Mouse (Mus musculus) kidney, adult 2 months (tissue): ENCODE results near the gene Kcnh1. TPM values are rescaled to one million over a fixed set of nuclear protein-coding genes. Genes with fewer than 3 reads are reported as not detected.

Experiments used
- DNase-seq: peaks from one replicate; pipeline ENCODE4 v3.0.0; 2021
- H3K27ac ChIP-seq: fragments of 200-500 bp; 2 replicates; pipeline ENCODE4 v1.5.1; 2012; ENCODE audit warnings: low read depth, low read length, control low read depth, inconsistent platforms; ENCODE audit not compliant: insufficient read depth
- H3K27me3 ChIP-seq: fragments of 200-500 bp; replicated peaks from 2 replicates; pipeline ENCODE4 v1.6.1; 2012; ENCODE audit warnings: mild to moderate bottlenecking, moderate library complexity, low read length, inconsistent platforms; ENCODE audit not compliant: control insufficient read depth, insufficient read depth
- H3K36me3 ChIP-seq: fragments of 200-500 bp; 2 replicates; pipeline ENCODE4 v1.6.1; 2012; ENCODE audit warnings: mild to moderate bottlenecking, moderate library complexity, low read length, inconsistent platforms; ENCODE audit not compliant: control insufficient read depth, insufficient read depth
- H3K4me1 ChIP-seq: fragments of 200-500 bp; 2 replicates; pipeline ENCODE4 v1.6.1; 2011; ENCODE audit warnings: low read length; ENCODE audit not compliant: control insufficient read depth, insufficient read depth
- H3K4me3 ChIP-seq: fragments of 200-500 bp; 2 replicates; pipeline ENCODE4 v1.5.1; 2011; ENCODE audit warnings: mild to moderate bottlenecking, low read depth, low read length, control low read depth; ENCODE audit not compliant: insufficient read depth
- CTCF ChIP-seq: fragments of 200-500 bp; conservative IDR thresholded peaks from 2 replicates; pipeline ENCODE4 v1.5.1; 2011; ENCODE audit warnings: low read depth, mild to moderate bottlenecking, control low read depth, low read length, moderate library complexity, mixed read lengths; ENCODE audit not compliant: insufficient read depth, insufficient read length
- POLR2A ChIP-seq: fragments of 200-500 bp; IDR thresholded peaks from one replicate; pipeline ENCODE4 v1.6.1; 2011; ENCODE audit warnings: low read depth, low read length, control low read depth
- WGBS: fragments of 180-500 bp; shearing (Covaris S2); methylation state at CpG from one replicate; pipeline ENCODE4 v1.1.7; 2018; 5-methylcytosine and 5-hydroxymethylcytosine counted together
- polyA plus RNA-seq: library from polyadenylated mRNA; depleted of rRNA; stranded (reverse); fragments of >200 nt; gene quantifications from 2 replicates; pipeline ENCODE4 v1.2.3, GENCODE M21; 2012

Kcnh1 gene
- polyA plus RNA-seq, 1 experiment, result 0.52 TPM

GRCm38 (mm10) chr1:192293391-192293790, 102.8 kb downstream of the Kcnh1 start:
- no peak overlapping the region for H3K27ac ChIP-seq
- H3K4me1 ChIP-seq, result 0 out of 2 replicates have a peak, but pooled peaks cover 2% of the 10 kb centered on the region
- no peaks in the 10 kb centered on the region for H3K36me3 ChIP-seq
- WGBS, result 20% methylated on average over 4 of the region's 4 CpGs
- H3K4me3 ChIP-seq, result no peak overlapping the region
- no peaks in the 10 kb centered on the region for H3K27me3 ChIP-seq
- DNase-seq, result no peak
- TF ChIP-seq POLR2A (no peak), CTCF (no peak)

GRCm38 (mm10) chr1:192293921-192294320, 103.3 kb downstream of the Kcnh1 start:
- Histone ChIP-seq H3K27me3 (no peaks in the 10 kb centered on the region), H3K4me1 (0 out of 2 replicates have a peak, but pooled peaks cover 2% of the 10 kb centered on the region), H3K4me3 (no peak overlapping the region), H3K36me3 (no peaks in the 10 kb centered on the region), H3K27ac (no peak overlapping the region)
- TF ChIP-seq POLR2A (no peak), CTCF (no peak)
- no peak for DNase-seq
- WGBS, result 86% methylated on average over 3 of the region's 3 CpGs

GRCm38 (mm10) chr1:192295243-192295860, 104.8 kb downstream of the Kcnh1 start:
- 0 out of 2 replicates have a peak, but pooled peaks cover 2% of the 10 kb centered on the region for H3K4me1 ChIP-seq
- DNase-seq, result no peak
- no peak overlapping the region for H3K27ac ChIP-seq
- WGBS, result 74% methylated on average over 11 of the region's 11 CpGs
- no peak for TF ChIP-seq POLR2A
- no peak for TF ChIP-seq CTCF
- no peak overlapping the region for H3K4me3 ChIP-seq
- no peaks in the 10 kb centered on the region for H3K27me3 ChIP-seq
- H3K36me3 ChIP-seq, result no peaks in the 10 kb centered on the region

DNA sequence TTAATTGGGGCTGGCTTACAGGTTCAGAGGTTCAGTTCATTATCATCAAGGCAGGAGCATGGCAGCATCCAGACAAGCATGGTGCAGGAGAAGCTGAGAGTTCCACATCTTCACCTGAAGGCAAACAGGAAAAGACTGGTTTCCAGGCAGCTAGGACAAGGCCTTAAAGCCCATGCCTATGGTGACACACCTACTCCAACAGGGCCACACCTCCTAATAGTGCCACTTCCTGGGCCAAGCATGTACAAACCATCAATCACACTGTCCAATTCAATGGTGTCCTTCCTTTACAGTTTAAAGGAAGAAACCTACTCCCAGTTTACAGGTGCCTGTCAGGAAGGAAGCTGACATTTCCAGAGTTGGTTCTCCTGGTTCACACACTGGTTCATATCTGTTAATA, 105.3 kb downstream of the Kcnh1 start:
- H3K36me3 ChIP-seq, result no peaks in the 10 kb centered on the region
- DNase-seq, result no peak
- H3K4me3 ChIP-seq, result no peak overlapping the region
- no peaks in the 10 kb centered on the region for H3K27me3 ChIP-seq
- 0 out of 2 replicates have a peak, but pooled peaks cover 2% of the 10 kb centered on the region for H3K4me1 ChIP-seq
- TF ChIP-seq CTCF (no peak), POLR2A (no peak)
- H3K27ac ChIP-seq, result no peak overlapping the region

DNA sequence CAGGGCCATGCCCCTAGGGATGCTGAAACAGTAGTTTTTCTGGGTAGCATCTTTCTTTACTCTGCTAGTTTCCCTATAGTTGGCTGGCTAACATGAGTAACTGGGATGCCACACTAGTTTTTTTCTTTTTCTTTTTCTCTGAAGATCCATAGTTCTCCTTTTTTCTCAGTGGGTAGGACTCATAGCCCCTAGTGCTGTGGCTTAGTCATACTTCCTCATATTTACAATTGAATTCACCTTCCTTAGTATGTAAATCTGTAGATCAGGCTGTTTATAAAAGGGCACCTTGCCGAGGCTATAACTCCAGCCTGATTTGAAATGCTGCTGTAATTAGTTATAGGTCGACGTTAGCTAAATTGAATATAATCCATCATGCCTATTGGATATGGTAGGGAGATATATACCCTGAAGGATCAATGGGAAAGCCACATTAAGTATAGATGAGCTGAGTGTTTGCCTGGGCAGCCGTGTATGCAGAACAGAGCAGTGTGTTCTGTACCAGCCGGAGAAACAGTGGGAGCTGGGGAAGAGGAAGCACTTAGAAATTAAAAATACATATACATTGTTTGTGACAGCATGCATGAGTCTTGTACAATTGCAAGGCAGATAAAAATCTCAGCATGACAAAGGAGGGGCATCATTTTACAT, 107.0 kb downstream of the Kcnh1 start:
- H3K4me1 ChIP-seq, result 0 out of 2 replicates have a peak, but pooled peaks cover 2% of the 10 kb centered on the region
- TF ChIP-seq CTCF (no peak), POLR2A (no peak)
- DNase-seq, result no peak
- no peak overlapping the region for H3K27ac ChIP-seq
- no peaks in the 10 kb centered on the region for H3K36me3 ChIP-seq
- no peak overlapping the region for H3K4me3 ChIP-seq
- 77% methylated on average over 5 of the region's 5 CpGs for WGBS
- H3K27me3 ChIP-seq, result no peaks in the 10 kb centered on the region

GRCm38 (mm10) chr1:192300417-192300816, 109.8 kb downstream of the Kcnh1 start:
- Histone ChIP-seq H3K4me3 (no peak overlapping the region), H3K27me3 (no peaks in the 10 kb centered on the region), H3K27ac (no peak overlapping the region), H3K4me1 (no peaks in the 10 kb centered on the region), H3K36me3 (no peaks in the 10 kb centered on the region)
- no peak for TF ChIP-seq CTCF
- TF ChIP-seq POLR2A, result no peak
- DNase-seq, result no peak
- WGBS, result 77% methylated on average over 7 of the region's 7 CpGs

DNA sequence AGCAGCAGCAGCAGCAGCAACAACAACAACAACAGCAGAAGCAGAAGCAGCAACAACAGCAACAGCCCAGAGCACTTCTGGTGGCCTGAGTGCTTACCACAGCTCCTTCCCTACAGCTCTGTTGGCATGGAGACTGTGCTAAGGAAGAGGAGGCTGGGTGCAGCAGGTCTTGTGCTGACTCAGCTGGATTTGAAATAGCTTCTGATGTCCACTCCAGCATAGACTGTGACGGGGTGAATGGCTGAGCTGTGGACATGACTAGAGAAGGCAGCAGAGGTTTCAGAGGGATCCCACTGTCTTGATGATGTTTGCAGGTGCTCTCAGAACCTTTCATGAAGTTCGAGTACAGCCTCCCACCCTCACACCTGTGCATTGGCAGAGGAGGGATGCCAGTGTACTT, 113.0 kb downstream of the Kcnh1 start:
- WGBS, result 58% methylated on average over 2 of the region's 2 CpGs

More for the DNA sequence above, 113.0 kb downstream of the Kcnh1 start:
- H3K4me3 ChIP-seq, result no peak overlapping the region
- no peaks in the 10 kb centered on the region for H3K4me1 ChIP-seq
- peak; percentile 9 for DNase-seq
- TF ChIP-seq CTCF, result no peak
- H3K27me3 ChIP-seq, result no peaks in the 10 kb centered on the region
- no peaks in the 10 kb centered on the region for H3K36me3 ChIP-seq
- H3K27ac ChIP-seq, result no peak overlapping the region
